Comparison of ENCODE assay signal across 38 mouse cellular contexts in genomic region chr7:4719276-4719675, GRCm38 (mm10). TPM values are rescaled to one million over a fixed set of nuclear protein-coding genes. Genes with fewer than 3 reads are reported as not detected.
"Had no signal": no experiment of that assay in that cellular context is flagged by ENCODE, and none has a peak within 500 bp of the region (broad histone marks: within the 10 kb centered on the region; RNA-seq: fewer than 3 reads in every experiment).

No protein-coding gene starts in this region.

- H3K9me3 ChIP-seq: heart, embryonic 10.5 days; heart, embryonic 12.5 days; heart, embryonic 13.5 days; heart, embryonic 15.5 days; hindbrain, embryonic 10.5 days; hindbrain, embryonic 12.5 days; hindbrain, embryonic 13.5 days; hindbrain, embryonic 15.5 days; kidney, embryonic 15.5 days had no signal

- H3K9ac ChIP-seq: heart, embryonic 12.5 days; heart, embryonic 13.5 days; heart, embryonic 15.5 days; hindbrain, embryonic 12.5 days; hindbrain, embryonic 13.5 days; hindbrain, embryonic 14.5 days; hindbrain, embryonic 15.5 days; kidney, embryonic 15.5 days had no signal

- H3K27me3 ChIP-seq: heart, embryonic 12.5 days; heart, embryonic 15.5 days; hindbrain, embryonic 12.5 days; hindbrain, embryonic 13.5 days; hindbrain, embryonic 15.5 days; kidney, embryonic 15.5 days had no signal

- H3K4me1 ChIP-seq: heart, embryonic 10.5 days; heart, embryonic 12.5 days; heart, embryonic 13.5 days; heart, embryonic 15.5 days; hindbrain, embryonic 10.5 days; hindbrain, embryonic 12.5 days; hindbrain, embryonic 13.5 days; hindbrain, embryonic 15.5 days had no signal

- H3K36me3 ChIP-seq: heart, embryonic 15.5 days had no signal

- ATAC-seq: hindbrain, embryonic 16.5 days; hindbrain, postnatal 0 days; inflammation-experienced regulatory T-cells, adult 6 months had no signal

- DNase-seq: heart, adult 2 months; heart, postnatal 10 days; heart, postnatal 14 days; heart, postnatal 36 days; heart, postnatal 4 days; kidney, adult 11 months; kidney, adult 18-20 months; kidney, adult 2 months; kidney, adult 8-10 months; kidney, adult 9 months; kidney, postnatal 10 days; kidney, postnatal 14 days; kidney, postnatal 25 days; kidney, postnatal 36 days; kidney, postnatal 4 days; layer of hippocampus, adult 9-11 months; layer of hippocampus, postnatal 36 days had no signal

- H3K4me2 ChIP-seq: heart, embryonic 11.5 days; heart, embryonic 12.5 days; heart, embryonic 13.5 days; heart, embryonic 15.5 days; hindbrain, embryonic 12.5 days; hindbrain, embryonic 13.5 days; hindbrain, embryonic 14.5 days; hindbrain, embryonic 15.5 days; kidney, embryonic 15.5 days had no signal

- H3K27ac ChIP-seq: heart, adult 2 months; heart, embryonic 10.5 days; heart, embryonic 13.5 days; heart, embryonic 15.5 days; hindbrain, embryonic 10.5 days; hindbrain, embryonic 12.5 days; hindbrain, embryonic 13.5 days; hindbrain, embryonic 14.5 days; hindbrain, embryonic 15.5 days; hindbrain, postnatal 0 days; kidney, embryonic 15.5 days; kidney, postnatal 0 days; layer of hippocampus, adult 2 months had no signal

- H3K4me3 ChIP-seq: heart, adult 2 months; heart, embryonic 10.5 days; heart, embryonic 12.5 days; heart, embryonic 13.5 days; heart, embryonic 15.5 days; hindbrain, embryonic 10.5 days; hindbrain, embryonic 12.5 days; hindbrain, embryonic 13.5 days; hindbrain, embryonic 15.5 days; kidney, embryonic 15.5 days; layer of hippocampus, adult 2 months had no signal

RNA-seq across cellular contexts. Expression of gene Tmem150b, which starts 5.8 kb away (rescaled TPM):
- total RNA-seq: heart, adult 2 months; heart, postnatal 14 days; hindbrain, postnatal 0 days; layer of hippocampus, postnatal 10 days; layer of hippocampus, postnatal 14 days; layer of hippocampus, postnatal 25 days; left cerebral cortex, adult 18-20 months had no signal
- polyA plus RNA-seq: heart, embryonic 10.5 days; heart, embryonic 11.5 days; heart, embryonic 12.5 days; heart, postnatal 0 days; inflammation-experienced regulatory T-cells, adult 6 months had no signal
